Mouse (Mus musculus) forebrain, embryonic 14.5 days (tissue): Measurements from ENCODE around the gene Nop16. TPM values are rescaled to one million over a fixed set of nuclear protein-coding genes. Genes with fewer than 3 reads are reported as not detected.

Experiments used
- ATAC-seq: fragments of 200-750 bp; cut with Nextera tagmentation; 2 replicates; pipeline ENCODE4 v1.8.0; 2017; ENCODE audit warnings: mild to moderate bottlenecking, moderate library complexity
- DNase-seq: peaks from one replicate; pipeline ENCODE4 v3.0.0-alpha.2; 2015; ENCODE audit warnings: low spot score
- H3K27ac ChIP-seq: fragments of 300-500 bp; sonication (generic); 2 replicates; pipeline ENCODE4 v1.5.1; 2014; ENCODE audit warnings: low read depth, mild to moderate bottlenecking, control low read depth, low read length, moderate library complexity
- H3K27me3 ChIP-seq: fragments of 300-500 bp; sonication (generic); replicated peaks from 2 replicates; pipeline ENCODE4 v1.6.1; 2014; ENCODE audit warnings: low read length, control low read depth, mixed read lengths; ENCODE audit not compliant: control insufficient read depth, insufficient read depth
- H3K36me3 ChIP-seq: fragments of 300-500 bp; sonication (generic); 2 replicates; pipeline ENCODE4 v1.6.1; 2014; ENCODE audit warnings: low read length, control low read depth; ENCODE audit not compliant: control insufficient read depth, insufficient read depth
- H3K4me1 ChIP-seq: fragments of 300-500 bp; sonication (generic); 2 replicates; pipeline ENCODE4 v1.6.1; 2014; ENCODE audit warnings: antibody characterized with exemption, low read length, control low read depth; ENCODE audit not compliant: control insufficient read depth, insufficient read depth
- H3K4me2 ChIP-seq: fragments of 300-500 bp; sonication (generic); 2 replicates; pipeline ENCODE4 v1.6.1; 2014; ENCODE audit warnings: mild to moderate bottlenecking, control low read depth, low read length
- H3K4me3 ChIP-seq: fragments of 300-500 bp; sonication (generic); 2 replicates; pipeline ENCODE4 v1.5.1; 2014; ENCODE audit warnings: low read depth, low read length, control low read depth
- H3K9ac ChIP-seq: fragments of 300-500 bp; sonication (generic); 2 replicates; pipeline ENCODE4 v1.6.1; 2014; ENCODE audit warnings: mild to moderate bottlenecking, low read length, control low read depth, moderate library complexity
- H3K9me3 ChIP-seq: fragments of 300-500 bp; sonication (generic); replicated peaks from 2 replicates; pipeline ENCODE4 v1.6.1; 2016; ENCODE audit warnings: low read length, control low read depth, mixed read lengths; ENCODE audit not compliant: control insufficient read depth
- WGBS: fragments of 180-500 bp; shearing (Covaris S2); extraction: QIAGEN DNeasy Blood & Tissue Kit; methylation state at CpG from one replicate; pipeline ENCODE4 v1.1.7; 2014; 5-methylcytosine and 5-hydroxymethylcytosine counted together
- polyA plus RNA-seq: library from polyadenylated mRNA; unstranded; fragments of >200 nt; fragmentation: Nextera tagmentation; extraction: Ambion mirVana; gene quantifications from 2 replicates; pipeline ENCODE4 v1.2.1, GENCODE M21; 2014

Nop16 gene
- polyA plus RNA-seq, 1 experiment from 2014 or later: 31.4 TPM

GRCm38 (mm10) chr13:54603501-54603900, 13.6 kb upstream of the Nop16 start:
- H3K4me1 ChIP-seq: 0 out of 2 replicates have a peak, but pooled peaks cover under 1% of the 10 kb centered on the region
- DNase-seq (no peak), ATAC-seq (no peak)
- H3K4me3 ChIP-seq: no peak overlapping the region
- peaks cover 6% of the 10 kb centered on the region for H3K36me3 ChIP-seq
- no peaks in the 10 kb centered on the region for H3K9me3 ChIP-seq
- H3K27me3 ChIP-seq: no peaks in the 10 kb centered on the region
- H3K9ac ChIP-seq: no peak overlapping the region
- H3K27ac ChIP-seq: no peak overlapping the region
- H3K4me2 ChIP-seq: no peak overlapping the region

- Histone ChIP-seq H3K4me1 (no peaks in the 10 kb centered on the region), H3K9ac (no peak overlapping the region), H3K9me3 (no peaks in the 10 kb centered on the region), H3K36me3 (peaks cover 13% of the 10 kb centered on the region), H3K4me3 (no peak overlapping the region), H3K27ac (no peak overlapping the region), H3K4me2 (no peak overlapping the region), H3K27me3 (no peaks in the 10 kb centered on the region)
- no peak for DNase-seq
- WGBS: 65% methylated on average over 3 of the region's 3 CpGs
- no peak for ATAC-seq
Observed at GRCm38 (mm10) chr13:54602639-54603111, 12.8 kb upstream of the Nop16 start.

- no peak for ATAC-seq
- Histone ChIP-seq H3K9me3 (no peaks in the 10 kb centered on the region), H3K27ac (no peak overlapping the region), H3K9ac (no peak overlapping the region), H3K4me2 (no peak overlapping the region), H3K4me3 (no peak overlapping the region), H3K36me3 (peaks cover 23% of the 10 kb centered on the region), H3K4me1 (no peaks in the 10 kb centered on the region), H3K27me3 (no peaks in the 10 kb centered on the region)
- no peak for DNase-seq
- 87% methylated on average over 12 of the region's 12 CpGs for WGBS
Observed at GRCm38 (mm10) chr13:54598622-54599143, 8.8 kb upstream of the Nop16 start.

GRCm38 (mm10) chr13:54596870-54597269, 7.0 kb upstream of the Nop16 start:
- ATAC-seq: no peak
- H3K27me3 ChIP-seq: no peaks in the 10 kb centered on the region
- no peak overlapping the region for H3K4me2 ChIP-seq
- no peak overlapping the region for H3K27ac ChIP-seq
- H3K4me1 ChIP-seq: no peaks in the 10 kb centered on the region
- no peaks in the 10 kb centered on the region for H3K9me3 ChIP-seq
- no peak overlapping the region for H3K4me3 ChIP-seq
- H3K9ac ChIP-seq: no peak overlapping the region
- H3K36me3 ChIP-seq: peaks cover 23% of the 10 kb centered on the region
- WGBS: 70% methylated on average over 5 of the region's 5 CpGs
- DNase-seq: no peak

GRCm38 (mm10) chr13:54596107-54596690, 6.3 kb upstream of the Nop16 start:
- Histone ChIP-seq H3K4me1 (peaks cover under 1% of the 10 kb centered on the region), H3K9ac (no peak overlapping the region), H3K9me3 (no peaks in the 10 kb centered on the region), H3K36me3 (peaks cover 23% of the 10 kb centered on the region), H3K4me3 (no peak overlapping the region), H3K4me2 (no peak overlapping the region), H3K27me3 (no peaks in the 10 kb centered on the region), H3K27ac (no peak overlapping the region)
- no peak for ATAC-seq
- 85% methylated on average over 8 of the region's 8 CpGs for WGBS
- no peak for DNase-seq

GRCm38 (mm10) chr13:54593617-54594016, 3.7 kb upstream of the Nop16 start:
- no peaks in the 10 kb centered on the region for H3K27me3 ChIP-seq
- 91% methylated on average over 11 of the region's 11 CpGs for WGBS
- no peaks in the 10 kb centered on the region for H3K9me3 ChIP-seq
- peaks cover 18% of the 10 kb centered on the region for H3K36me3 ChIP-seq
- DNase-seq (no peak), ATAC-seq (no peak)
- peaks cover 6% of the 10 kb centered on the region for H3K4me1 ChIP-seq
- no peak overlapping the region for H3K9ac ChIP-seq
- H3K4me2 ChIP-seq: no peak overlapping the region
- H3K27ac ChIP-seq: no peak overlapping the region
- H3K4me3 ChIP-seq: no peak overlapping the region

GRCm38 (mm10) chr13:54591776-54592356, 2.0 kb upstream of the Nop16 start:
- 92% methylated on average over 8 of the region's 8 CpGs for WGBS
- Histone ChIP-seq H3K27ac (no peak overlapping the region), H3K36me3 (peaks cover 20% of the 10 kb centered on the region; the same call in 1 of the 2 replicates), H3K4me1 (peaks cover 6% of the 10 kb centered on the region), H3K27me3 (no peaks in the 10 kb centered on the region), H3K9me3 (no peaks in the 10 kb centered on the region), H3K4me2 (no peak overlapping the region), H3K9ac (no peak overlapping the region), H3K4me3 (no peak overlapping the region)
- ATAC-seq: no peak
- DNase-seq: no peak

- 2% methylated on average over 24 of the region's 24 CpGs for WGBS
- no peaks in the 10 kb centered on the region for H3K9me3 ChIP-seq
- H3K9ac ChIP-seq: peak overlapping the region; percentile 64
- H3K27ac ChIP-seq: no peak overlapping the region
- H3K27me3 ChIP-seq: no peaks in the 10 kb centered on the region
- H3K36me3 ChIP-seq: peaks cover 31% of the 10 kb centered on the region
- ATAC-seq (peak; percentile 18; the same call in 1 of the 2 replicates), DNase-seq (no peak)
- peak overlapping the region; percentile 57 for H3K4me3 ChIP-seq
- H3K4me1 ChIP-seq: peaks cover 6% of the 10 kb centered on the region
- H3K4me2 ChIP-seq: peak overlapping the region; percentile 52
Observed at GRCm38 (mm10) chr13:54589414-54589995, 385 bp downstream of the Nop16 start.

GRCm38 (mm10) chr13:54585831-54586230, 4.1 kb downstream of the Nop16 start:
- Histone ChIP-seq H3K36me3 (peaks cover 68% of the 10 kb centered on the region), H3K4me3 (no peak overlapping the region), H3K4me2 (no peak overlapping the region), H3K4me1 (peaks cover 3% of the 10 kb centered on the region; the same call in 1 of the 2 replicates), H3K9me3 (no peaks in the 10 kb centered on the region), H3K27ac (no peak overlapping the region), H3K9ac (no peak overlapping the region), H3K27me3 (no peaks in the 10 kb centered on the region)
- 93% methylated on average over 11 of the region's 11 CpGs for WGBS
- ATAC-seq (no peak), DNase-seq (no peak)
